Mouse (Mus musculus): ENCODE measurements around the gene Idh1. TPM values are rescaled to one million over a fixed set of nuclear protein-coding genes. Genes with fewer than 3 reads are reported as not detected.

Idh1 gene
- polyA plus RNA-seq, 1 experiment from 2014 or later = 180 TPM

GRCm38 (mm10) chr1:65137560-65137959 is 48.7 kb downstream of the Idh1 start:
- Histone ChIP-seq H3K27me3 (no peaks in the 10 kb centered on the region), H3K4me3 (no peak overlapping the region), H3K4me2 (replicated peaks) (no peak overlapping the region), H3K9me3 (no peaks in the 10 kb centered on the region), H3K9ac (no peak overlapping the region), H3K36me3 (no peaks in the 10 kb centered on the region), H3K4me1 (no peaks in the 10 kb centered on the region), H3K27ac (no peak overlapping the region)
- WGBS = 84% methylated on average over 6 of the region's 6 CpGs
- no peak for ATAC-seq (ENCODE audit: insufficient number of reproducible peaks, insufficient read depth, low FRiP score, low TSS enrichment)

DNA sequence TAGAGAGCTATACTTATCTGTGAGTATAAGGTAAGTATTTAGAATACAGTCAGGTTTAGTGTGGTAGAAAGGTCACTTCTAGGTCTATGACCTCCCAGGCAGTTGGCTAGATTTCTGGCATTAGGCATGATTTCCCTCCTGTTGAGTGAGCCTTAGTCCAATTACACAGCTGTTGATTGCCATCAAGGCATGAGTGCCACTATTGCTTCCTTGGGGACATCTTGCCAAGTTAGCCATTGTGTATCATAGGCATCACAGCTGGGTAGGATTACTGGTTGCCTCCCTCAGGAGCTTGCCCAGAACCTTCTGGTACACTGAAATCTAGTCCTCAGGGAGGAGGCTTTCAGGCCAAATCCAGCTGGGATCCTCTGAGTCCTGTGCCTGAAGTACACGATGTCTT is 53.5 kb downstream of the Idh1 start:
- WGBS = 74% methylated on average over 1 of the region's 1 CpGs

DNA sequence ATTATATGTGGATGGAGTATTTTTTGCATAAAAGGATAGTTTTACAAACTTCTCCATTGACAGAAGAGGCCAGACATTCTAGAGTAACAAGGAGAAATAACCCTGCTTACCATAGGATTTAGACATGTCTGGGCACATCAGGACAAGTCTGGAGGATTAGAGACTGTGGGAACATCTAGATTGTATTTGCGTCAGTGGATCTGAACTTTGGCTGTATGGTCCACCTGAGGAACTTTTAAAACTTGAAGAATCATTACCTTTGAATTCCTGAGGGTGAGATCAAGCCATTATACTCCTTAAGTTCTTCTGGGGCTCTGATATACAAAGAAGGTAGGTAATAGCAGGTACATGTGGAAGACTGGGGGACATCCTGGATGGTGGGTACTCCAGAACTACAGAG is 54.6 kb downstream of the Idh1 start:
- Histone ChIP-seq H3K27ac (no peak overlapping the region), H3K9ac (no peak overlapping the region), H3K36me3 (no peaks in the 10 kb centered on the region), H3K27me3 (no peaks in the 10 kb centered on the region), H3K4me1 (no peaks in the 10 kb centered on the region), H3K4me2 (replicated peaks) (no peak overlapping the region), H3K9me3 (no peaks in the 10 kb centered on the region), H3K4me3 (no peak overlapping the region)
- ATAC-seq (ENCODE audit: insufficient number of reproducible peaks, insufficient read depth, low FRiP score, low TSS enrichment) = no peak
- 93% methylated on average over 1 of the region's 1 CpGs for WGBS

More for the DNA sequence above, 53.5 kb downstream of the Idh1 start:
- Histone ChIP-seq H3K9ac (no peak overlapping the region), H3K9me3 (no peaks in the 10 kb centered on the region), H3K27me3 (no peaks in the 10 kb centered on the region), H3K27ac (no peak overlapping the region), H3K36me3 (no peaks in the 10 kb centered on the region), H3K4me2 (replicated peaks) (no peak overlapping the region), H3K4me1 (no peaks in the 10 kb centered on the region), H3K4me3 (no peak overlapping the region)
- ATAC-seq (ENCODE audit: insufficient number of reproducible peaks, insufficient read depth, low FRiP score, low TSS enrichment) = no peak

GRCm38 (mm10) chr1:65130226-65130625 is 56.1 kb downstream of the Idh1 start:
- Histone ChIP-seq H3K9ac (no peak overlapping the region), H3K4me1 (no peaks in the 10 kb centered on the region), H3K27ac (no peak overlapping the region), H3K4me3 (no peak overlapping the region), H3K36me3 (no peaks in the 10 kb centered on the region), H3K9me3 (no peaks in the 10 kb centered on the region), H3K4me2 (replicated peaks) (no peak overlapping the region), H3K27me3 (no peaks in the 10 kb centered on the region)
- no peak for ATAC-seq (ENCODE audit: insufficient number of reproducible peaks, insufficient read depth, low FRiP score, low TSS enrichment)
- WGBS = 77% methylated on average over 3 of the region's 3 CpGs

DNA sequence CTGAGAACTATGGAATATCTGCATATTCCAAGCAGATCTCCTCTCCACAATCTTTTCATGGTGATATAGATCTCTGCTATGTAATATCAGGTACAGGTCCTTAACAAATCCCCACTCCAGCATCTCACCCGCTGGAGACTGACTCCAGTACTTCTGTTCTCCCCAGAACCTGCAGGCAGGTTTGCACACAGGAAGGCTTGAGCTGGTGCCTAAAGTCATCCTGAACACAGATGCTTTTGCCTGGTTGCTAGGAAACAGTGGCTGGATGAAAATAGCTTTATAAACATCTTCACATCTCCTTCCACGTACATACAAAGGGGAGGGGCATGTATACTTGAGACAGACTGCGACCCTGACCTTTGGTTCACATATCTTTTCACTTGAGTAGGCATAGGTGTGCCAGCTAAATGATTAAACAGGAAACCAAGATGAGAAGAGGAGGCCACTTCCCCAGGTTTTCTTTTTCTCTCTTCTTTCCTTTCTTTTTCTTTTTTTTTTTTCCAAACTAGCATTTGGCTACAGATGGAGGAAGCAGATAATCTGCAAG is 56.6 kb downstream of the Idh1 start:
- H3K9me3 ChIP-seq = no peaks in the 10 kb centered on the region
- 83% methylated on average over 3 of the region's 3 CpGs for WGBS
- H3K36me3 ChIP-seq = no peaks in the 10 kb centered on the region
- H3K9ac ChIP-seq = no peak overlapping the region
- no peak overlapping the region for H3K4me3 ChIP-seq
- H3K27me3 ChIP-seq = no peaks in the 10 kb centered on the region
- no peak for ATAC-seq (ENCODE audit: insufficient number of reproducible peaks, insufficient read depth, low FRiP score, low TSS enrichment)
- no peak overlapping the region for H3K4me2 ChIP-seq (replicated peaks)
- H3K4me1 ChIP-seq = no peaks in the 10 kb centered on the region
- no peak overlapping the region for H3K27ac ChIP-seq

GRCm38 (mm10) chr1:65122574-65123372 is 63.5 kb downstream of the Idh1 start, which contains the start of gene D630023F18Rik:
Gene D630023F18Rik, minus strand, starts transcription at chr1:65123214.
- ATAC-seq (ENCODE audit: insufficient number of reproducible peaks, insufficient read depth, low FRiP score, low TSS enrichment) = no peak
- Histone ChIP-seq H3K27ac (no peak within 1 kb of the TSS), H3K4me3 (no peak within 1 kb of the TSS), H3K9ac (no peak within 1 kb of the TSS), H3K4me2 (replicated peaks) (peak within 1 kb of the TSS; percentile 37), H3K27me3 (no peaks in the 10 kb centered on the region), H3K9me3 (no peaks in the 10 kb centered on the region), H3K4me1 (peaks cover 5% of the 10 kb centered on the region; the same call in 1 of the 2 replicates), H3K36me3 (no peaks in the 10 kb centered on the region)
- WGBS = 31% methylated on average over 9 of the region's 9 CpGs

GRCm38 (mm10) chr1:65119438-65119837 is 66.9 kb downstream of the Idh1 start, which contains the start of gene Gm28845:
Gene Gm28845, minus strand, starts transcription at chr1:65119558.
- no peak for ATAC-seq (ENCODE audit: insufficient number of reproducible peaks, insufficient read depth, low FRiP score, low TSS enrichment)
- no peaks in the 10 kb centered on the region for H3K36me3 ChIP-seq
- H3K27me3 ChIP-seq = no peaks in the 10 kb centered on the region
- WGBS = 85% methylated on average over 1 of the region's 1 CpGs
- H3K9ac ChIP-seq = no peak within 1 kb of the TSS
- peaks cover 5% of the 10 kb centered on the region; the same call in 1 of the 2 replicates for H3K4me1 ChIP-seq
- H3K27ac ChIP-seq = no peak within 1 kb of the TSS
- H3K9me3 ChIP-seq = no peaks in the 10 kb centered on the region
- H3K4me2 ChIP-seq (replicated peaks) = no peak within 1 kb of the TSS
- no peak within 1 kb of the TSS for H3K4me3 ChIP-seq

DNA sequence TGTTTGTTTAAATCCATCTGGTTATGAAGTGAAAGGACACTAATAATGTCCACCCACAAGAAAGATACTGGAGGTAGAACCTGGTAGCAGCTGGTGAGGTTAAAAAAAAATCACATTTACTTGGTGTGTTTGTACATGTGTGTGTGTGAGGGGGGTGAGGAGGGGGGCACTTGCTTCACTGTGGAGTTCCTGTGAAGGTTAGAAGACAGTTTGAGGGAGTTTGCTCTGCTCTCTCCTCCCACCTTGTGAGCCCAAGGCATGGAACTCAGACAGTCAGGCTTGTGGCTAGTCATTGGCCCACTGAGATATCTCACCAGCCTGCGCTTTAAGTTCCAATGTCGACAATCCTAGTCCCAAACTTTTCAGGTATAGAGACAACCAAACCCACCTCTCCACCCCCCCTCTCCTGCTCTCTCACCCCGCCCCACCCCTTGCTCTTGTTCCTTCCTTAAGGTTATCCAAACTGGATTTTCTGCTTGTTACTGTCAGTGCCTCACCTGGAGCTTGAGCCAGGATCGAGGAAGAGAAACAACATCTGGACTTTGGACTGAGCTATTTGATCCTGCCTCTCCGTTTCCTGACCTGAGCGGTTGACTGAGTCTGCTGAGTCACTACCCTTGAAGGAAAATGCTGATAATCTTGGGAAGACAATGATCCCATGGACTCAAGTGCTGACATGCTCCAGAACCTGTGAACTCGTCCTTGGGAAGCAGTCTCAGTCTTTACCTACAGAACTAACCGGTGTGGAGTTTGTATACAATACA is 68.0 kb downstream of the Idh1 start:
- Histone ChIP-seq H3K9me3 (no peaks in the 10 kb centered on the region), H3K4me3 (no peak overlapping the region), H3K4me1 (peaks cover 5% of the 10 kb centered on the region; the same call in 1 of the 2 replicates), H3K9ac (no peak overlapping the region), H3K4me2 (replicated peaks) (no peak overlapping the region), H3K27me3 (no peaks in the 10 kb centered on the region), H3K27ac (no peak overlapping the region), H3K36me3 (no peaks in the 10 kb centered on the region)
- 68% methylated on average over 8 of the region's 8 CpGs for WGBS
- ATAC-seq (ENCODE audit: insufficient number of reproducible peaks, insufficient read depth, low FRiP score, low TSS enrichment) = no peak

GRCm38 (mm10) chr1:65113536-65114172 is 72.6 kb downstream of the Idh1 start:
- Histone ChIP-seq H3K4me1 (no peaks in the 10 kb centered on the region), H3K4me2 (replicated peaks) (no peak overlapping the region), H3K9me3 (no peaks in the 10 kb centered on the region), H3K27me3 (no peaks in the 10 kb centered on the region), H3K4me3 (no peak overlapping the region), H3K27ac (no peak overlapping the region), H3K36me3 (no peaks in the 10 kb centered on the region), H3K9ac (no peak overlapping the region)
- 91% methylated on average over 5 of the region's 5 CpGs for WGBS
- ATAC-seq (ENCODE audit: insufficient number of reproducible peaks, insufficient read depth, low FRiP score, low TSS enrichment) = no peak

DNA sequence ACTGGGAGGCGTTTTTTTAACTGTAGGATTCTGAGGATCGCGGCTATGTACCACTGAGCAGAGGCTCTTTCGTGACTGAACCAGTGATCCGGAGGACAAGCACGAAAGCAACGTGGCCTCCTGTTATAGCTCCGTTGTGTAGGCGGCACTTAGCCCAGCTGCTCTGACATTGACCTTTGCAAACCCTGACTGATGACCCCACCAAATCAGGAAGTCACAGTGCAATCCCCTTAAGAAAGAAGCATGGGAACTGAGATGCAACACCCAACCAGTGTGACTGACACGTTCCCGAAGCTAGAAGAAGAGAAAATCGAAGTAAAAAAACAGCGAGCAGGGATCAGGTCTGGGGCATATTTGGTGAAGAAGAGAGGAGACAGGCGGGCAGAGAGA is 73.5 kb downstream of the Idh1 start:
- ATAC-seq (ENCODE audit: insufficient number of reproducible peaks, insufficient read depth, low FRiP score, low TSS enrichment) = peak; percentile 50; the same call in 1 of the 2 replicates
- Histone ChIP-seq H3K4me3 (no peak overlapping the region), H3K27me3 (no peaks in the 10 kb centered on the region), H3K9ac (no peak overlapping the region), H3K4me1 (no peaks in the 10 kb centered on the region), H3K9me3 (no peaks in the 10 kb centered on the region), H3K4me2 (replicated peaks) (peak overlapping the region; percentile 33), H3K36me3 (no peaks in the 10 kb centered on the region), H3K27ac (no peak overlapping the region)
- 53% methylated on average over 14 of the region's 14 CpGs for WGBS

GRCm38 (mm10) chr1:65112031-65112806 is 74.1 kb downstream of the Idh1 start:
- ATAC-seq (ENCODE audit: insufficient number of reproducible peaks, insufficient read depth, low FRiP score, low TSS enrichment) = no peak
- H3K27ac ChIP-seq = no peak overlapping the region
- H3K9ac ChIP-seq = no peak overlapping the region
- no peaks in the 10 kb centered on the region for H3K36me3 ChIP-seq
- H3K9me3 ChIP-seq = no peaks in the 10 kb centered on the region
- no peaks in the 10 kb centered on the region for H3K27me3 ChIP-seq
- H3K4me3 ChIP-seq = no peak overlapping the region
- no peaks in the 10 kb centered on the region for H3K4me1 ChIP-seq
- H3K4me2 ChIP-seq (replicated peaks) = peak overlapping the region; percentile 33
- 10% methylated on average over 8 of the region's 8 CpGs for WGBS

Data from embryonic facial prominence, embryonic 12.5 days (tissue).